ENCODE assay signal across 25 mouse cellular contexts in the genomic region with DNA sequence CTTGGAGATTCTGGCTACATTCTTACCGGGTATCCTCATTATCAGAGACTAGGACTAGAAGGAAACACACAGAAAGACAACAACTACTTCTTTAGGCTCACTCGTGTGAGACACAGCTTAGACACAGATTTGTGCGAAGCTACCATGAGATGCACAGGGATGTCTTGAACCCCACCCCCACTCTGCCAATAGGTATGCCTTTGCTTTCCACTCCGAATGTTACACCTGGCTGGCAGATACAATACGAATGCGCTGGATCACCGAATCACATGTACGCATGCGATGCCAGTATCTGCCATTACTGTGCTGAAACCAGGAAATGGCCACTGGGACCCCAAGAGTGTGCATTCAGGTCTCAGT.
"Had no signal": no experiment of that assay in that cellular context is flagged by ENCODE, and none has a peak within 500 bp of the region (broad histone marks: within the 10 kb centered on the region; RNA-seq: fewer than 3 reads in every experiment).

No protein-coding gene starts in this region.

- H3K36me3 ChIP-seq: embryonic facial prominence, embryonic 10.5 days; embryonic facial prominence, embryonic 12.5 days; embryonic facial prominence, embryonic 13.5 days; embryonic facial prominence, embryonic 15.5 days; forebrain, embryonic 10.5 days; forebrain, embryonic 12.5 days; forebrain, embryonic 15.5 days had no signal

- H3K27ac ChIP-seq: embryonic facial prominence, embryonic 10.5 days; embryonic facial prominence, embryonic 12.5 days; embryonic facial prominence, embryonic 13.5 days; embryonic facial prominence, embryonic 15.5 days; forebrain, embryonic 10.5 days; forebrain, embryonic 12.5 days; forebrain, embryonic 13.5 days; forebrain, embryonic 15.5 days; gastrocnemius, adult 2 months; heart, adult 2 months had no signal

- H3K4me2 ChIP-seq: embryonic facial prominence, embryonic 12.5 days; embryonic facial prominence, embryonic 13.5 days; embryonic facial prominence, embryonic 15.5 days; forebrain, embryonic 12.5 days; forebrain, embryonic 13.5 days; forebrain, embryonic 15.5 days had no signal

- ATAC-seq: forebrain, embryonic 13.5 days; forebrain, embryonic 14.5 days; forebrain, embryonic 15.5 days; forebrain, embryonic 16.5 days had no signal

- H3K27me3 ChIP-seq: embryonic facial prominence, embryonic 12.5 days; embryonic facial prominence, embryonic 13.5 days; embryonic facial prominence, embryonic 15.5 days; forebrain, embryonic 12.5 days; forebrain, embryonic 13.5 days; forebrain, embryonic 15.5 days had no signal

- H3K4me3 ChIP-seq: embryonic facial prominence, embryonic 10.5 days; embryonic facial prominence, embryonic 12.5 days; embryonic facial prominence, embryonic 13.5 days; embryonic facial prominence, embryonic 15.5 days; erythroblast, embryonic 14.5 days; forebrain, embryonic 10.5 days; forebrain, embryonic 12.5 days; forebrain, embryonic 13.5 days; forebrain, embryonic 15.5 days; gastrocnemius, adult 2 months; heart, adult 2 months had no signal

- H3K9me3 ChIP-seq: embryonic facial prominence, embryonic 10.5 days; embryonic facial prominence, embryonic 12.5 days; embryonic facial prominence, embryonic 13.5 days; embryonic facial prominence, embryonic 15.5 days; forebrain, embryonic 10.5 days; forebrain, embryonic 12.5 days; forebrain, embryonic 13.5 days; forebrain, embryonic 15.5 days had no signal

- DNase-seq: cerebellum, adult 2 months; cerebellum, adult 8-10 months; cerebellum, adult 9-10 months; cerebellum, adult 9-11 months; cerebellum, postnatal 36 days; embryo, embryonic 11 days; forebrain, postnatal 0 days; gastrocnemius, adult 2 months; gastrocnemius, postnatal 10 days; gastrocnemius, postnatal 14 days; gastrocnemius, postnatal 25 days; gastrocnemius, postnatal 36 days; heart, adult 18-20 months had no signal

- H3K9ac ChIP-seq: embryonic facial prominence, embryonic 12.5 days; embryonic facial prominence, embryonic 13.5 days; embryonic facial prominence, embryonic 15.5 days; forebrain, embryonic 12.5 days; forebrain, embryonic 13.5 days; forebrain, embryonic 15.5 days; forebrain, postnatal 0 days had no signal
